Mouse (Mus musculus): Measurements from ENCODE around the gene Atp6v0c.

- TF ChIP-seq CTCF (IDR thresholded peaks at IDR 0.05; ENCODE audit: low read depth) (no peak), EP300 (IDR thresholded peaks at IDR 0.05; ENCODE audit: low read depth) (no peak)
Observed at GRCm38 (mm10) chr17:24162584-24163175, 6.8 kb downstream of the Atp6v0c start.
